ENCODE assay signal across 8 mouse cellular contexts in genomic region chr5:129940736-129941494, GRCm38 (mm10). TPM values are rescaled to one million over a fixed set of nuclear protein-coding genes. Genes with fewer than 3 reads are reported as not detected.
DNase-seq lines count a peak whose midpoint lies in the region; ATAC-seq and TF ChIP-seq lines count a peak whose summit lies in the region.

No protein-coding gene starts in this region.

- no peaks in the 10 kb centered on the region for H3K9me3 ChIP-seq in heart, embryonic 11.5 days (replicated peaks; ENCODE audit: control insufficient read depth, low read length)
- no peaks in the 10 kb centered on the region for H3K9me3 ChIP-seq in G1E (replicated peaks)

- H3K36me3 ChIP-seq in heart, embryonic 11.5 days (ENCODE audit: control insufficient read depth, insufficient read depth, low read length), result no peaks in the 10 kb centered on the region
- H3K36me3 ChIP-seq in G1E (replicated peaks), result peaks cover 15% of the 10 kb centered on the region

- H3K4me1 ChIP-seq in heart, embryonic 11.5 days (ENCODE audit: control insufficient read depth, insufficient read depth, low read length), result peaks cover 3% of the 10 kb centered on the region; the same call in 1 of the 2 replicates
- peaks cover 35% of the 10 kb centered on the region for H3K4me1 ChIP-seq in G1E (ENCODE audit: insufficient read depth, low read depth, low read length)

- peak overlapping the region; percentile 54; the same call in 1 of the 2 replicates for H3K9ac ChIP-seq in heart, embryonic 11.5 days (ENCODE audit: low read depth, low read length)

- peak overlapping the region; percentile 64 for H3K4me2 ChIP-seq in heart, embryonic 11.5 days

- no peak for TF ChIP-seq CTCF in G1E (IDR thresholded peaks at IDR 0.05; ENCODE audit: low read depth, low read length)

- DNase-seq in heart, postnatal 36 days, result no peak
- DNase-seq in G1E (ENCODE audit: low spot score), result peak; percentile 31
- DNase-seq in frontal cortex, adult 2 months (ENCODE audit: extremely low spot score in 1 of 2, low spot score in 1 of 2), result no peak
- no peak for DNase-seq in layer of hippocampus, postnatal 14 days (ENCODE audit: low spot score in 2 of 2)
- no peak for DNase-seq in embryo, embryonic 9.5 days (ENCODE audit: extremely low spot score)

- peak; percentile 4; the same call in 1 of the 2 replicates for ATAC-seq in heart, embryonic 11.5 days (replicated peaks; ENCODE audit: insufficient number of reproducible peaks, low FRiP score, low TSS enrichment)
- no peak; the same call in 1 of the 2 replicates for ATAC-seq in G1E (ENCODE audit: extremely low read depth, insufficient number of reproducible peaks, low FRiP score, poor library complexity, severe bottlenecking)
- peak; percentile 33 to 55 for ATAC-seq in hematopoietic stem cell, adult 5-6 weeks (replicated peaks in 1 of 2; ENCODE audit: insufficient read depth in 1 of 2, low FRiP score in 2 of 2, low TSS enrichment in 1 of 2, low read depth in 1 of 2, poor library complexity in 2 of 2, severe bottlenecking in 2 of 2)
- ATAC-seq in megakaryocyte-erythroid progenitor cell, adult 5-6 weeks (replicated peaks; ENCODE audit: low FRiP score, low TSS enrichment, poor library complexity, severe bottlenecking), result peak; percentile 47

- peak overlapping the region; percentile 90 for H3K4me3 ChIP-seq in heart, embryonic 11.5 days (ENCODE audit: low read depth, low read length)
- H3K4me3 ChIP-seq in G1E (ENCODE audit: low read depth, low read length), result peak overlapping the region; percentile 71

- H3K27me3 ChIP-seq in heart, embryonic 11.5 days (ENCODE audit: control insufficient read depth, insufficient read depth, low read length), result no peaks in the 10 kb centered on the region
- no peaks in the 10 kb centered on the region for H3K27me3 ChIP-seq in G1E (ENCODE audit: insufficient read depth, low read length)

- 7% methylated on average over 9 of the region's 9 CpGs for WGBS in heart, embryonic 11.5 days (ENCODE audit: insufficient replicate concordance)

- H3K27ac ChIP-seq in heart, embryonic 11.5 days (ENCODE audit: low read depth, low read length), result peak overlapping the region; percentile 64

- intact Hi-C loops in heart, postnatal 36 days (cut with DNase I), result loop anchor here (2.0 to 5.0 kb wide), 2 partner anchors 32 to 231 kb away; partner anchors contain the start of genes Nupr1l and Rabgef1

RNA-seq across cellular contexts. Expression of gene Vkorc1l1, which starts 0.9 kb away (rescaled TPM):
- polyA plus RNA-seq in heart, embryonic 11.5 days (2014; fragmentation: Nextera tagmentation; extraction: Ambion mirVana), result 16.3 and 16.7 TPM in 2 replicates
- total RNA-seq in heart, postnatal 36 days (2021), result 10 to 100 TPM; 16.4 to 18.4 TPM
- total RNA-seq in G1E (2014; fragmentation: Nextera tagmentation) (122 and 152 TPM in 2 replicates), G1E (2017) (76.7 and 90.2 TPM in 2 replicates)
- 21.6 and 24.1 TPM in 2 replicates for polyA plus RNA-seq in G1E (2012)
- total RNA-seq in hematopoietic stem cell, adult 5-6 weeks (2017), result 29.8 and 31.8 TPM in 2 replicates
- 60.1 and 75.7 TPM in 2 replicates for total RNA-seq in megakaryocyte-erythroid progenitor cell, adult 5-6 weeks (2014; fragmentation: Nextera tagmentation)
- total RNA-seq in megakaryocyte-erythroid progenitor cell, adult 5-6 weeks (2017), result 61.7 and 81.5 TPM in 2 replicates
- 38.1 and 40.1 TPM in 2 replicates for polyA plus RNA-seq in frontal cortex, adult 2 months (2012; rRNA removed)
- 10 to 100 TPM; 41.5 to 43.9 TPM for total RNA-seq in layer of hippocampus, postnatal 14 days (2021)

RNA-seq across cellular contexts. Expression of gene Nupr1l, which starts 32.6 kb away (rescaled TPM):
- 1.0 and 2.4 TPM in 2 replicates for polyA plus RNA-seq in heart, embryonic 11.5 days (2014; fragmentation: Nextera tagmentation; extraction: Ambion mirVana)
- total RNA-seq in heart, postnatal 36 days (2021), result under 1 TPM; 0.58 to 0.98 TPM
- total RNA-seq in G1E (2014; fragmentation: Nextera tagmentation) (4.0 and 11.2 TPM in 2 replicates), G1E (2017) (4.0 and 8.7 TPM in 2 replicates)
- 1.2 TPM in 2 replicates for polyA plus RNA-seq in G1E (2012)
- 3.0 and 3.8 TPM in 2 replicates for total RNA-seq in hematopoietic stem cell, adult 5-6 weeks (2017)
- total RNA-seq in megakaryocyte-erythroid progenitor cell, adult 5-6 weeks (2014; fragmentation: Nextera tagmentation), result 2.7 and 15.3 TPM in 2 replicates
- total RNA-seq in megakaryocyte-erythroid progenitor cell, adult 5-6 weeks (2017), result 0.75 and 1.1 TPM in 2 replicates
- 4.1 and 4.7 TPM in 2 replicates for polyA plus RNA-seq in frontal cortex, adult 2 months (2012; rRNA removed)
- total RNA-seq in layer of hippocampus, postnatal 14 days (2021), result 1 to 10 TPM; 2.1 to 2.4 TPM

RNA-seq across cellular contexts. Expression of gene Phkg1, which starts 42.6 kb away (rescaled TPM):
- polyA plus RNA-seq in heart, embryonic 11.5 days (2014; fragmentation: Nextera tagmentation; extraction: Ambion mirVana), result 0.32 and 0.42 TPM in 2 replicates
- total RNA-seq in heart, postnatal 36 days (2021), result 10 to 100 TPM; 17.3 to 19.8 TPM
- not detected in 2 replicates for total RNA-seq in G1E (2014; fragmentation: Nextera tagmentation)
- total RNA-seq in G1E (2017), result 0.33 and 0.46 TPM in 2 replicates
- polyA plus RNA-seq in G1E (2012), result 0.03 TPM in 1 of 2 replicates, not detected in the other
- 1.1 TPM in 1 of 2 replicates, not detected in the other for total RNA-seq in hematopoietic stem cell, adult 5-6 weeks (2017)
- 0.33 and 0.45 TPM in 2 replicates for total RNA-seq in megakaryocyte-erythroid progenitor cell, adult 5-6 weeks (2014; fragmentation: Nextera tagmentation)
- 1.4 TPM in 2 replicates for total RNA-seq in megakaryocyte-erythroid progenitor cell, adult 5-6 weeks (2017)
- polyA plus RNA-seq in frontal cortex, adult 2 months (2012; rRNA removed), result 28.0 and 35.5 TPM in 2 replicates
- total RNA-seq in layer of hippocampus, postnatal 14 days (2021), result 10 to 100 TPM; 19.7 to 20.3 TPM

RNA-seq across cellular contexts. Expression of gene Zbed5, which starts 45.4 kb away (rescaled TPM):
- 4.8 and 5.8 TPM in 2 replicates for polyA plus RNA-seq in heart, embryonic 11.5 days (2014; fragmentation: Nextera tagmentation; extraction: Ambion mirVana)
- under 1 TPM; 0.39 to 0.51 TPM for total RNA-seq in heart, postnatal 36 days (2021)
- total RNA-seq in G1E (2014; fragmentation: Nextera tagmentation) (5.2 and 6.9 TPM in 2 replicates), G1E (2017) (0.99 and 1.4 TPM in 2 replicates)
- 0.67 and 1.3 TPM in 2 replicates for polyA plus RNA-seq in G1E (2012)
- 7.6 and 12.1 TPM in 2 replicates for total RNA-seq in hematopoietic stem cell, adult 5-6 weeks (2017)
- total RNA-seq in megakaryocyte-erythroid progenitor cell, adult 5-6 weeks (2014; fragmentation: Nextera tagmentation), result 0.98 and 2.6 TPM in 2 replicates
- total RNA-seq in megakaryocyte-erythroid progenitor cell, adult 5-6 weeks (2017), result 2.1 and 4.7 TPM in 2 replicates
- 6.1 and 7.5 TPM in 2 replicates for polyA plus RNA-seq in frontal cortex, adult 2 months (2012; rRNA removed)
- 1 to 10 TPM; 4.2 to 4.6 TPM for total RNA-seq in layer of hippocampus, postnatal 14 days (2021)

RNA-seq across cellular contexts. Expression of gene Chchd2, which starts 53.6 kb away (rescaled TPM):
- polyA plus RNA-seq in heart, embryonic 11.5 days (2014; fragmentation: Nextera tagmentation; extraction: Ambion mirVana), result 871 and 955 TPM in 2 replicates
- total RNA-seq in heart, postnatal 36 days (2021), result 1,000 to 10,000 TPM; 1,104 TPM
- total RNA-seq in G1E (2014; fragmentation: Nextera tagmentation) (69.4 and 78.3 TPM in 2 replicates), G1E (2017) (342 and 377 TPM in 2 replicates)
- 586 and 747 TPM in 2 replicates for polyA plus RNA-seq in G1E (2012)
- total RNA-seq in hematopoietic stem cell, adult 5-6 weeks (2017), result 122 and 190 TPM in 2 replicates
- total RNA-seq in megakaryocyte-erythroid progenitor cell, adult 5-6 weeks (2014; fragmentation: Nextera tagmentation), result 465 and 490 TPM in 2 replicates
- total RNA-seq in megakaryocyte-erythroid progenitor cell, adult 5-6 weeks (2017), result 208 and 245 TPM in 2 replicates
- 775 and 986 TPM in 2 replicates for polyA plus RNA-seq in frontal cortex, adult 2 months (2012; rRNA removed)
- 100 to 1,000 TPM; 412 to 435 TPM for total RNA-seq in layer of hippocampus, postnatal 14 days (2021)
